Mouse (Mus musculus): ENCODE results near the gene A730061H03Rik. TPM values are rescaled to one million over a fixed set of nuclear protein-coding genes. Genes with fewer than 3 reads are reported as not detected.

Gene A730061H03Rik
- polyA plus RNA-seq, 2 experiments = 0.67 to 0.74 TPM

DNA sequence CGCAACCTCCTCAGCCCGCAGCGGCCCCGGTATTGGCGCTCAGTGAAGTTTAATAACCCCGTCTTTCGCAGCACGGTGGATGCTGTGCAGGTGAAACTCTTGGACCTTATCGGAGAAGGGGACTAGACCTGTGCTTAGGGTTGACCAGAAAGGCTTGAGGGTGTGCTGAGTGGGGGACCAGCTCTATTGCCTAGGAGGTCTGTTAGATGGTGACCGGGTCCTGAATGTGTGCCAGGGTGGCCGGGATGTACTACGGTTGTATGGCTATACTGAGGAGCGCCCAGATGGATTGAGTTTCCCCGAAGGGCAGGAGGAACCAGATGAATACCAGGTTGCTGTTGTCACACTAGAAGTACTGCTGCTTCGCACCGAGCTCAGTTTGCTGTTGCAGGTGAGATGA, 32.0 kb upstream of the A730061H03Rik start:
- peaks cover 15% of the 10 kb centered on the region for H3K4me1 ChIP-seq (ENCODE audit: control insufficient read depth, insufficient read depth, low read length)
- no peak for TF ChIP-seq POLR2A (IDR thresholded peaks at IDR 0.05; ENCODE audit: borderline replicate concordance, extremely low read depth, insufficient read depth, insufficient read length)
- H3K4me3 ChIP-seq (replicated peaks; ENCODE audit: low read length) = peak overlapping the region; percentile 91
- 4% methylated on average over 16 of the region's 16 CpGs for WGBS
- H3K9ac ChIP-seq (ENCODE audit: low read depth, low read length, severe bottlenecking) = peak overlapping the region; percentile 74
- no peaks in the 10 kb centered on the region for H3K9me3 ChIP-seq (ENCODE audit: control insufficient read depth, low read length)
- H3K36me3 ChIP-seq (ENCODE audit: control insufficient read depth, insufficient read depth, low read length) = peaks cover 53% of the 10 kb centered on the region
- H3K27ac ChIP-seq (replicated peaks; ENCODE audit: low read depth, low read length) = no peak overlapping the region
- DNase-seq (ENCODE audit: low spot score) (no peak), ATAC-seq (ENCODE audit: low FRiP score, low read depth) (no peak)
- H3K4me2 ChIP-seq (replicated peaks; ENCODE audit: low read depth, low read length, severe bottlenecking) = peak overlapping the region; percentile 85
- H3K27me3 ChIP-seq (ENCODE audit: control insufficient read depth, insufficient read depth, low read length) = no peaks in the 10 kb centered on the region

- H3K27me3 ChIP-seq (ENCODE audit: control insufficient read depth, insufficient read depth, low read length) = no peaks in the 10 kb centered on the region
Measured at GRCm38 (mm10) chr14:55591331-55591891, 31.2 kb upstream of the A730061H03Rik start, which contains the start of gene Rnf31. Gene Rnf31, plus strand, starts transcription at chr14:55591708.

GRCm38 (mm10) chr14:55590748-55591330, 30.6 kb upstream of the A730061H03Rik start, which contains the start of gene Psme2:
Gene Psme2, minus strand, starts transcription at chr14:55591113.
- peak; percentile 96 for ATAC-seq (ENCODE audit: low FRiP score, low read depth)
- Histone ChIP-seq H3K27ac (replicated peaks; ENCODE audit: low read depth, low read length) (peak within 1 kb of the TSS; percentile 91), H3K9me3 (ENCODE audit: control insufficient read depth, low read length) (no peaks in the 10 kb centered on the region), H3K4me3 (replicated peaks; ENCODE audit: low read length) (peak within 1 kb of the TSS; percentile 91), H3K27me3 (ENCODE audit: control insufficient read depth, insufficient read depth, low read length) (no peaks in the 10 kb centered on the region), H3K36me3 (ENCODE audit: control insufficient read depth, insufficient read depth, low read length) (peaks cover 42% of the 10 kb centered on the region), H3K4me1 (ENCODE audit: control insufficient read depth, insufficient read depth, low read length) (peaks cover 15% of the 10 kb centered on the region), H3K9ac (ENCODE audit: low read depth, low read length, severe bottlenecking) (peak within 1 kb of the TSS; percentile 74), H3K4me2 (replicated peaks; ENCODE audit: low read depth, low read length, severe bottlenecking) (peak within 1 kb of the TSS; percentile 85)
- peak; percentile 98 for DNase-seq (ENCODE audit: low spot score)
- no peak for TF ChIP-seq POLR2A (IDR thresholded peaks at IDR 0.05; ENCODE audit: borderline replicate concordance, extremely low read depth, insufficient read depth, insufficient read length)
- under 1% methylated on average over 22 of the region's 22 CpGs for WGBS

More at GRCm38 (mm10) chr14:55591331-55591891, 31.2 kb upstream of the A730061H03Rik start, which contains the start of gene Rnf31:
- no peaks in the 10 kb centered on the region for H3K9me3 ChIP-seq (ENCODE audit: control insufficient read depth, low read length)
- H3K9ac ChIP-seq (ENCODE audit: low read depth, low read length, severe bottlenecking) = peak within 1 kb of the TSS; percentile 74
- TF ChIP-seq POLR2A (IDR thresholded peaks at IDR 0.05; ENCODE audit: borderline replicate concordance, extremely low read depth, insufficient read depth, insufficient read length) = 0 out of 2 replicates have a peak, but pooled peaks have one; percentile 40
- 0% methylated on average over 33 of the region's 33 CpGs for WGBS
- peaks cover 15% of the 10 kb centered on the region for H3K4me1 ChIP-seq (ENCODE audit: control insufficient read depth, insufficient read depth, low read length)
- peak within 1 kb of the TSS; percentile 91 for H3K4me3 ChIP-seq (replicated peaks; ENCODE audit: low read length)
- peak within 1 kb of the TSS; percentile 85 for H3K4me2 ChIP-seq (replicated peaks; ENCODE audit: low read depth, low read length, severe bottlenecking)
- ATAC-seq (ENCODE audit: low FRiP score, low read depth) = peak; percentile 89
- DNase-seq (ENCODE audit: low spot score) = peak; percentile 96
- peaks cover 48% of the 10 kb centered on the region for H3K36me3 ChIP-seq (ENCODE audit: control insufficient read depth, insufficient read depth, low read length)
- peak within 1 kb of the TSS; percentile 91 for H3K27ac ChIP-seq (replicated peaks; ENCODE audit: low read depth, low read length)

GRCm38 (mm10) chr14:55589771-55590448, 29.7 kb upstream of the A730061H03Rik start:
- no peak for TF ChIP-seq POLR2A (IDR thresholded peaks at IDR 0.05; ENCODE audit: borderline replicate concordance, extremely low read depth, insufficient read depth, insufficient read length)
- H3K9me3 ChIP-seq (ENCODE audit: control insufficient read depth, low read length) = no peaks in the 10 kb centered on the region
- H3K36me3 ChIP-seq (ENCODE audit: control insufficient read depth, insufficient read depth, low read length) = peaks cover 34% of the 10 kb centered on the region
- H3K4me2 ChIP-seq (replicated peaks; ENCODE audit: low read depth, low read length, severe bottlenecking) = peak overlapping the region; percentile 85
- no peaks in the 10 kb centered on the region for H3K27me3 ChIP-seq (ENCODE audit: control insufficient read depth, insufficient read depth, low read length)
- DNase-seq (ENCODE audit: low spot score) (no peak), ATAC-seq (ENCODE audit: low FRiP score, low read depth) (no peak)
- peak overlapping the region; percentile 91 for H3K4me3 ChIP-seq (replicated peaks; ENCODE audit: low read length)
- WGBS = 83% methylated on average over 11 of the region's 11 CpGs
- H3K4me1 ChIP-seq (ENCODE audit: control insufficient read depth, insufficient read depth, low read length) = peaks cover 15% of the 10 kb centered on the region
- H3K9ac ChIP-seq (ENCODE audit: low read depth, low read length, severe bottlenecking) = peak overlapping the region; percentile 57
- H3K27ac ChIP-seq (replicated peaks; ENCODE audit: low read depth, low read length) = peak overlapping the region; percentile 76; the same call in 1 of the 2 replicates

GRCm38 (mm10) chr14:55589271-55589670, 29.1 kb upstream of the A730061H03Rik start:
- Histone ChIP-seq H3K9me3 (ENCODE audit: control insufficient read depth, low read length) (no peaks in the 10 kb centered on the region), H3K27ac (replicated peaks; ENCODE audit: low read depth, low read length) (no peak overlapping the region), H3K4me1 (ENCODE audit: control insufficient read depth, insufficient read depth, low read length) (peaks cover 15% of the 10 kb centered on the region), H3K36me3 (ENCODE audit: control insufficient read depth, insufficient read depth, low read length) (peaks cover 28% of the 10 kb centered on the region), H3K27me3 (ENCODE audit: control insufficient read depth, insufficient read depth, low read length) (no peaks in the 10 kb centered on the region), H3K9ac (ENCODE audit: low read depth, low read length, severe bottlenecking) (no peak overlapping the region), H3K4me3 (replicated peaks; ENCODE audit: low read length) (no peak overlapping the region), H3K4me2 (replicated peaks; ENCODE audit: low read depth, low read length, severe bottlenecking) (no peak overlapping the region)
- 93% methylated on average over 5 of the region's 5 CpGs for WGBS
- no peak for ATAC-seq (ENCODE audit: low FRiP score, low read depth)
- DNase-seq (ENCODE audit: low spot score) = no peak
- no peak for TF ChIP-seq POLR2A (IDR thresholded peaks at IDR 0.05; ENCODE audit: borderline replicate concordance, extremely low read depth, insufficient read depth, insufficient read length)

Data from limb, embryonic 14.5 days (tissue).